Mouse (Mus musculus) right cerebral cortex, postnatal 4 days (tissue): ENCODE data around the gene Rtn1.

ENCODE experiments used
- DNase-seq: peaks from one replicate; pipeline ENCODE4 v3.0.0-alpha.2; 2022

Gene Rtn1

DNA sequence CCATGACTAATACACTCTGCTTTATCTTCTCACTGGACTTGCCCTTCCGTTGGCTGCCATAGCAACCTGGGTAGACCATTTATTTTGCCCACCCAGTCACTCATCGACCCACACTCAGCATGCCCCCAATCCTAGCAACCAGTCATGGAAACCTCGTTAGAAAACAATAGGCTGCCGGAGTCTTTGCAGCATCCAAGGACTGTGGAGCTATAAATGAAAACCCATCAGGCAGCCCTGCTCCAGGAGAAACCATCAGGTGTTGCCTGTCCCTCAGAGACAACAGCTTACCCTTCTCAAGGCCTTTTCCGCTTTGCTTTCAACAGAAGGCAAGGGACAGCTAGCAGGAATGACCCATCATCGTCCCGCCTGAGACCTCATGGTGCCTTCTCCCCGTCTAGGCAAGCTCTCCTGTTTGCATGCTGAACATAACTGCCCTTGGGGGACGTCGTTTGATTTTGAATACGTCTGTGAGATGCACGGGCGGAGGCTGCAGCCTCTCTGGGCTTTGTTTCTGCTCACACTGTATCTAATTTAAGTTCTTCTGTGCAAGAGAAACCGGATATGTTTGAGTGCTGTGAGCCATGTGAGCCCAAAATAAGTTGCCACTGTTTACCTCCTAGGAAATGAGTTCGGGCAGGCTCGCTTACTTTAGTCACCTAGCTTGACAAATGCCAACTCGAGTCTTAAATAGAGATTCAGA, 34.8 kb downstream of the Rtn1 start:
- DNase-seq: no peak

GRCm38 (mm10) chr12:72370081-72370480, 38.8 kb downstream of the Rtn1 start:
- no peak for DNase-seq

- no peak for DNase-seq
These were observed 42.1 kb downstream of the Rtn1 start for GRCm38 (mm10) chr12:72366763-72367162.

DNA sequence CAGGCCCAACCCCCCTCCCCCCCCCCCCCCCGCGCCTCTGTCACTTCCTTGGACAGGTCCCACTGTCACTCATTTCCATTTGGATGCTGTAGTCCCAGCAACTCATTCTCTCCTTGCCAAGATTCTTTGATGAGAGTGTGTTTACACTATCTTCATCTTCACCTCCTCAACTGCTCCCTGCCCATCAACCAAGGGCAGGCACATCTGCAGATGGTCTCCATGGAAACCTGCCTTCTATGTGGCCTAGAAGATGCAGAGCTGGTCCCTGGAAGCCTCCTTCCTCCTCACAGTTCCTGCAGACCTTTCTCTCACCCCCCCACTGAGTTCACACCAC, 42.8 kb downstream of the Rtn1 start:
- DNase-seq: no peak

DNA sequence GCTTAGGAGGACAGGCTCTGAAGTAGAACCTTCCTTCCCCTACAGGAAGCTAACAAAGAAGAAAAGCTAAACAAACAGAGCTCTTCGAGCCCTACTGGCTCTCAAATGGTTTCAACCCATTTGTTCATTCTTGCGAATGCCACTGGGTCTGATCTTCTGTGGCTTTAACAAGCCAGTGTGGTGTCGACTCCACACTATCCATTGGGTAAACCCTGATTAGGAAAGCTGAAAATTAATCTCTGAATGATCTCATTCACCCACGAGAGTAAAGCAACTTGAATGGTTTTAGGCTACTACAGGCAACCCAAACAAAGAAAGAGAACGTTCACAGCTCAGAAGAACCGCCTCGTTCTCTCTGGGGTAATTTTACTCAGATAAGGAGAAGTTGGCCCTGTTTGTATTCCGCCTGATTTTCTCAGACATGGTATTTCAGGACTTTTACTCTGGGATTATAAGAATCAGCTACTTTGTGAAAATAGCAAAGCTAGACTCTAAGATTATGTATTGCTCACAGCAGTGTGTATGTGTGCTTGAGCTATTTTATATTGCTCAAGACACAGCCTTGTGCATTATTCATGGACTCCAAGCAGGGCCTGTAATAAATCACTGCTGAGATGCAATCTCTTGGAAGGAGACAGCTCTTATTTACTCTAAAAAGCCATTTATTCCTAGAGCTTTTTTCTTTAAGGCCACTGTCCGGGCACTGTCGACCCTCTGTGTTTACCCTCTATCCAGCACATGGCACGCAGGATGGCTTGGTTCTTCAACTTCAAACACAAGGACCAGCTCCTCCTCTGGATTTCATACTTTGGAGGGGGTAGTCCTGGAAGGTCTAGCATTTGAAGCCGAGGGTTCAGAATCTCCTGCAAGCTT, 43.4 kb downstream of the Rtn1 start:
- no peak for DNase-seq

GRCm38 (mm10) chr12:72364543-72364942, 44.3 kb downstream of the Rtn1 start:
- no peak for DNase-seq

GRCm38 (mm10) chr12:72361701-72362354, 47.0 kb downstream of the Rtn1 start:
- no peak for DNase-seq

DNA sequence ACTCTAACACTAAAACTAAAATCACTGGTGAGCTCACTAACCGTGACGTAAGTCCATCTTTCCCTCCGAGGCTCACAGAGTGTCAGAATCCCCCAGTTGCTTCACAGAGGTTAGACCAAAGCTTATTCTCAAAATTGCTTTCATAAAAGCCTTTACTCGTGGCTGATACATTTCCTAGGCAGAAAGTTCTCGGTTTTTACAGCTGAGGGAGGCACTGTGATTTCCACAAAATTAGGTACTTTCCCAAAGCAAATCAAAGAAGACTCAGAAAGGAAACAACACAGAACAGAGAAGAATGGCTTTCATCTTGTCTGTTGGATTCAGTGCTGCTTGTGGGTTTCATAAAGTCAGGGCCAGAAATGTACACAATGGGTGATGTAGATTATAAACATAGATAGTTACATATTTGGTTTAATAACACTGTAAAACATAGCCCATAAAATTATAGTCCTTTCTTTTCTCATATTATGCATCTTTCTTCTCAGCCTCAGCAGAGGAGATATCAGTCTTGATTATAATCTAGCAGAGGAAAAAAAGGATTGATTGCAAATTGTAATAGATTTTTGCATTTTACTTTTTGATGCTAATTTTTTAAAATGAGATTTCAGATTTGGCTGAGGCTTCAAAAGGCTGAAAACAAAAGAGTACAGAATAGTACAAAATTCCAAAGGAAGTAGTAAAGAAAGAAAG, 47.8 kb downstream of the Rtn1 start:
- DNase-seq: no peak

GRCm38 (mm10) chr12:72359903-72360302, 49.0 kb downstream of the Rtn1 start:
- no peak for DNase-seq

- no peak for DNase-seq
These were observed 51.0 kb downstream of the Rtn1 start for GRCm38 (mm10) chr12:72357667-72358420.

DNA sequence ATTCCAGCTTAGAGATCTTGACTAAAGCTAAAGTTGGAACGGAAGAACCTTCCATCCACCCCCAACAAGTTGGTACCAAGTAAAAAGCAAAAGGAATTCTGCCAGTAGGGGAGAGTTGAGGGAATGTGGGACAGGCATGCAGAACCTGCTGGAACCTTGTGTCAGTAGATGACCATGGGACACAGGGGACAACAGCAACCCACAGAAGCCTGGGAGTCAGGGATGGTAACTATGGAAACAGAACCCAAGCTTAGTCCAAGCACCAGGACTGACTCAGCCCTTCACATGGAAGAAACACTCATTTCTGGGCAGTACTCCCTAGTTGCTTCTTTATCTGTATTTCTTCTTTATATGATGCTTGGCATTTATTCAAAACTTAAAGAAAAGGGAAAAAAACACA, 54.6 kb downstream of the Rtn1 start:
- no peak for DNase-seq

GRCm38 (mm10) chr12:72353506-72353905, 55.3 kb downstream of the Rtn1 start:
- DNase-seq: no peak

DNA sequence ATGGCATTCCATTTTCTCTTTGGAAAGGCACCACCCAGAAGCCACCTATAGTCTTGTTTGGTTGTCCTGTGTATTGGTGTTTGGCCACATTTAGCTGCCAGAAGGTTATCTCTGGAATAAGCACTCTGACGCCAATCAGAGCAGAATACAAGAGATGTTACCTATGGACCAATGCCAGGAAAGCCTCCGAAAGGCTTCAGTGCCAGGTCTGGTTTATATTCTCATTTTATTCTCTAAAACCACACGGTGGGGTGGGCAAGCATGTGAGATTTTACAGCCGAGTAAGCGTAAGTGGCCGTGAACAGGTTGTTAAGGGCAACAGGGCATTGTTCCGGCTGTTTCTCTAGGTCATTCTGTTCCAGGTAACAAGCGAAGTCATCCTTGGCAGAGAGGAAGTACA, 60.3 kb downstream of the Rtn1 start:
- no peak for DNase-seq

GRCm38 (mm10) chr12:72347184-72347583, 61.7 kb downstream of the Rtn1 start:
- no peak for DNase-seq

- DNase-seq: no peak
These were observed 65.2 kb downstream of the Rtn1 start for GRCm38 (mm10) chr12:72343639-72344038.

GRCm38 (mm10) chr12:72336009-72336408, 72.8 kb downstream of the Rtn1 start:
- no peak for DNase-seq

DNA sequence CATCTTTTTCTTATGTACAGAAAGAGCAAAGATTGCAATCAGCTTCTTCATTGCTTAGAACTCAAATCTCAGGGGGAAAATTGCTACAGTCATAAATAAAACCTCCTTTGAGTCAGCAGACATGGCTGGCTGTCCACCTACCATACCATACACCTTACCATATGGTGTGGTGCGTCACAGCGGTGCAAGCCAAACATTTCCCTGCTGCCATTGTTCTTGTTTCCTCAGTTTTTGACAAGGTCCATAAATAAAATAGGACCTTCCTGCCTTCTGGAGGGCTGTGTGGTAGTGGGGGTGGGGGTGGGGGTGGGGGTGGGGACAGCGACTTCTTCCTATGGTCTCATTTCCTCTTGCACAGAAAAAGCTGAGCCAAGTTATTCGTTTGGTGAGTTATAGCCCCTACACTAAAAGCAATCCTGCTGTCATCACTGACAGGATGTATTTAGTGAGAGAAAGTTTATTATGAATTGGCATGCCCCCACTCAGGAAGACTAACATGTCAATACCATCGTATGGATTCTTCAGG, 76.3 kb downstream of the Rtn1 start:
- no peak for DNase-seq

DNA sequence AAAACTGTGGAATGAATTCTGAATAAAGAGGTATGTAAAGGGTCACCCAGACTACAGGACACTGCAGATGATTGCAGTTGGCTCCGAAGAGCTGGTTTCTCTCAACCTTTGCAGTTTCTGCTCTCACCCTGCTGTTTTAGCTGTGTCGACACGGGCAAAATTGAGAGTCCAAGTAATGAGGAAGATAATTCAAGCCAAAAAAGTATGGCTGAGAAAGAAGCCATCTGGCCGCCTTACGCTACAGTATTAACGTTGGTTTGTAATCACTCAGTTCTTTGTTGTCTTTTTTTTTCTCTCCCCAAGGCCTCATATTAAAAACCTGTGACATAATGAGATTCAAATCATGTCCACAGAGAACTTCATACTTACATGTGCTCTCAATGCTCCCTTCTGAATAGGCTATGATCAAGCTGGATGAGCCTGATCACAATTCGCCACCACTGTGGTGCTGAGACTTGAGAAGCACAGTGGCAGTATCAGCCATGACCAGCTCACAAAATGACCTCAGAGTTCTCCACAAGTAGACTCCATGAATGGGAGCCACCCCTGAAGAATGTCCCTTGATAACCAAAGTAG, 76.9 kb downstream of the Rtn1 start:
- DNase-seq: no peak

GRCm38 (mm10) chr12:72326087-72326486, 82.8 kb downstream of the Rtn1 start:
- no peak for DNase-seq

DNA sequence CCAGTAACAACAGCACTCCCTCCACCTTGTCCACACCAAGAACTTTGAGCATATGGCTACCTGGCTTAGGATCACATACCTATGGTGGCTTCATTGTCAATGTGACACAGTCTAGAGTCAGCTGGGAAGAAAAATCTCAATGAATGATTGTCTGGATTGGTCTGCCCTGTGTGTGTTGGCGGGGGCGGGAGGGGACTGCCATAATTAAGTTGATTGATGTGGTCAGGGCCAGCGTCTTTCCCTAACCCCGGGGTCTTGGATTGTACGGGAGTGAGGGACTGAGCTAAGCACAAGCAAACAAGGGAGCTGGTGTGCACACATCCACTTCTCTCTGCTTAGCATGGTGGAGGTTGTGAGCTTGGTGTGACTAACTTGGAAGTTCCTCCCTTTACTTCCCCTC, 83.8 kb downstream of the Rtn1 start:
- DNase-seq: no peak

- DNase-seq: no peak
These were observed 84.5 kb downstream of the Rtn1 start for GRCm38 (mm10) chr12:72324210-72324871.
